ENCODE assay signal across 8 mouse cellular contexts in the genomic region with DNA sequence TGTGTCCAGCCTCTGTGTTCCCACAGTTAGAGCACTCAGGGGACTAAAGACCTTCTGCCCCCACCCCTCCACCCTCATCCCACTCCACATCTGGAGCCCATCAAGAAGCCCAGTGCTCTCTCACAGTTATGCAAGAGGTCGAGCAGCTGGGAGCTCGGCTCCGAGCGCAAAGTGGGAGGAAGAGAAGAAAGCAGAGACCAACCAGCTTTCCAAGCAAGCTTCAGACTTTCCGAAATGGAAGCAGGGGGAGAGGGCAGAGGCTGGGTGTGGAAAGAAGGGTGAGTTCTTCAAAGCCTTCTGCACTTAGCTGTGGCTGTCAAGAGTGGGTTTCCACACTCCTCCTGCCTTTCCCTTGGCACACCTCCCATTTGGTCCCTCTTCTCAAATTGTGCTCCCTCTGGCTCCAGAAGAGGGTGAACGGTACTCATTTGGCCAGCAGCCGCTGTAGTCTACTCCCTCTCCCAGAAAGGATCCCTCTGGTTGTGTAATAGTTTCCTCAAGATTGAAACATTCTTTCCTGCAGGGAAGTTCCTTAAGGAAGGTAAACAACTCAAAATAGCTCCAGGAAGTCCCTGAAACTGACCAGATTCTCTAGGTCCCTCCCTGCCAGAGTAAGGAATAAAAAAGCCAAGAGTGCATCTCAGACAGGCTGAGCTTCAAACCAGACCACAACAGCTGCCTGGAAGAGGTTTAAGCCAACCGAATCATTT. TPM values are rescaled to one million over a fixed set of nuclear protein-coding genes. Genes with fewer than 3 reads are reported as not detected.
A peak's percentile ranks its signal among the peaks of the same experiment; 100 is the strongest.
DNase-seq lines count a peak whose midpoint lies in the region; ATAC-seq lines count a peak whose summit lies in the region.

No protein-coding gene starts in this region.

- H3K4me3 ChIP-seq in hindbrain, embryonic 10.5 days, result no peak overlapping the region
- no peak overlapping the region for H3K4me3 ChIP-seq in hindbrain, embryonic 11.5 days (ENCODE audit: low read depth, low read length)
- H3K4me3 ChIP-seq in liver, embryonic 12.5 days, result no peak overlapping the region

- peaks cover 26% of the 10 kb centered on the region for H3K27me3 ChIP-seq in hindbrain, embryonic 10.5 days (ENCODE audit: insufficient read depth, poor library complexity, severe bottlenecking)
- H3K27me3 ChIP-seq in hindbrain, embryonic 11.5 days (ENCODE audit: control insufficient read depth, insufficient read depth, low read length), result peaks cover 8% of the 10 kb centered on the region; the same call in 1 of the 2 replicates
- peaks cover 49% of the 10 kb centered on the region for H3K27me3 ChIP-seq in liver, embryonic 12.5 days (replicated peaks)

- H3K9me3 ChIP-seq in hindbrain, embryonic 10.5 days, result no peaks in the 10 kb centered on the region
- no peaks in the 10 kb centered on the region for H3K9me3 ChIP-seq in hindbrain, embryonic 11.5 days (ENCODE audit: control insufficient read depth, low read length)
- H3K9me3 ChIP-seq in liver, embryonic 12.5 days (replicated peaks), result no peaks in the 10 kb centered on the region

- no peak for ATAC-seq in hindbrain, embryonic 11.5 days (ENCODE audit: low FRiP score)
- ATAC-seq in liver, embryonic 12.5 days, result no peak

- peaks cover 19% of the 10 kb centered on the region for H3K36me3 ChIP-seq in hindbrain, embryonic 10.5 days
- H3K36me3 ChIP-seq in hindbrain, embryonic 11.5 days (ENCODE audit: control insufficient read depth, insufficient read depth, low read length), result no peaks in the 10 kb centered on the region
- peaks cover 9% of the 10 kb centered on the region for H3K36me3 ChIP-seq in liver, embryonic 12.5 days

- H3K4me2 ChIP-seq in hindbrain, embryonic 11.5 days (replicated peaks; ENCODE audit: low read depth, low read length), result no peak overlapping the region
- no peak overlapping the region for H3K4me2 ChIP-seq in liver, embryonic 12.5 days

- peaks cover 48% of the 10 kb centered on the region for H3K4me1 ChIP-seq in hindbrain, embryonic 10.5 days (replicated peaks)
- H3K4me1 ChIP-seq in hindbrain, embryonic 11.5 days (replicated peaks; ENCODE audit: control insufficient read depth, insufficient read depth, low read length), result peaks cover 5% of the 10 kb centered on the region
- peaks cover 31% of the 10 kb centered on the region for H3K4me1 ChIP-seq in liver, embryonic 12.5 days

- no peak overlapping the region for H3K9ac ChIP-seq in hindbrain, embryonic 11.5 days (ENCODE audit: low read depth, low read length)
- H3K9ac ChIP-seq in liver, embryonic 12.5 days, result no peak overlapping the region

- 41% methylated on average over 8 of the region's 8 CpGs for WGBS in hindbrain, embryonic 10.5 days
- WGBS in hindbrain, embryonic 11.5 days, result 49% methylated on average over 8 of the region's 8 CpGs
- WGBS in liver, embryonic 12.5 days (ENCODE audit: insufficient replicate concordance), result 36% methylated on average over 8 of the region's 8 CpGs

- no peak for DNase-seq in hindbrain, embryonic 10.5 days (ENCODE audit: low spot score)
- no peak for DNase-seq in hindbrain, embryonic 11.5 days (ENCODE audit: low spot score)
- DNase-seq in gastrocnemius, postnatal 25 days, result peak; percentile 87
- peak; percentile 47 to 59 for DNase-seq in kidney, adult 8-10 months
- peak; percentile 63 to 89 for DNase-seq in lung, postnatal 4 days
- no peak for DNase-seq in layer of hippocampus, adult 9-10 months (ENCODE audit: low spot score)
- no peak for DNase-seq in frontal cortex, postnatal 36 days (ENCODE audit: low spot score in 2 of 2)

- peak overlapping the region; percentile 18; the same call in 1 of the 2 replicates for H3K27ac ChIP-seq in hindbrain, embryonic 10.5 days
- no peak overlapping the region for H3K27ac ChIP-seq in hindbrain, embryonic 11.5 days (ENCODE audit: low read depth, low read length)
- H3K27ac ChIP-seq in liver, embryonic 12.5 days, result no peak overlapping the region

RNA-seq across cellular contexts. Expression of gene Phldb1, which starts 2.4 kb away (rescaled TPM):
- 45.4 and 49.5 TPM in 2 replicates for polyA plus RNA-seq in hindbrain, embryonic 10.5 days (2016; fragmentation: Nextera tagmentation; extraction: Ambion mirVana)
- polyA plus RNA-seq in hindbrain, embryonic 11.5 days (2014; fragmentation: Nextera tagmentation; extraction: Ambion mirVana), result 36.0 and 36.3 TPM in 2 replicates
- total RNA-seq in gastrocnemius, postnatal 25 days (2021), result 10 to 100 TPM; 38.0 to 40.5 TPM
- polyA plus RNA-seq in liver, embryonic 12.5 days (2016; fragmentation: Nextera tagmentation; extraction: Ambion mirVana), result 5.2 and 6.5 TPM in 2 replicates

RNA-seq across cellular contexts. Expression of gene Arcn1, which starts 30.2 kb away (rescaled TPM):
- polyA plus RNA-seq in hindbrain, embryonic 10.5 days (2016; fragmentation: Nextera tagmentation; extraction: Ambion mirVana), result 154 and 170 TPM in 2 replicates
- polyA plus RNA-seq in hindbrain, embryonic 11.5 days (2014; fragmentation: Nextera tagmentation; extraction: Ambion mirVana), result 198 and 204 TPM in 2 replicates
- total RNA-seq in gastrocnemius, postnatal 25 days (2021), result 10 to 100 TPM; 62.7 to 68.1 TPM
- 127 TPM in 2 replicates for polyA plus RNA-seq in liver, embryonic 12.5 days (2016; fragmentation: Nextera tagmentation; extraction: Ambion mirVana)

RNA-seq across cellular contexts. Expression of gene Ift46, which starts 30.3 kb away (rescaled TPM):
- polyA plus RNA-seq in hindbrain, embryonic 10.5 days (2016; fragmentation: Nextera tagmentation; extraction: Ambion mirVana), result 124 and 152 TPM in 2 replicates
- polyA plus RNA-seq in hindbrain, embryonic 11.5 days (2014; fragmentation: Nextera tagmentation; extraction: Ambion mirVana), result 142 and 154 TPM in 2 replicates
- total RNA-seq in gastrocnemius, postnatal 25 days (2021), result 10 to 100 TPM; 16.7 to 24.0 TPM
- polyA plus RNA-seq in liver, embryonic 12.5 days (2016; fragmentation: Nextera tagmentation; extraction: Ambion mirVana), result 24.3 and 24.7 TPM in 2 replicates

Comparison
In these comparisons a context has a peak if more than half of its experiments do, and no peak if none do; other contexts are left out.
1. DNase-seq: peak in gastrocnemius, postnatal 25 days (single experiment), kidney, adult 8-10 months (2 of 2) and lung, postnatal 4 days (2 of 2); none in hindbrain, embryonic 10.5 days (single experiment), hindbrain, embryonic 11.5 days (single experiment), layer of hippocampus, adult 9-10 months (single experiment) and frontal cortex, postnatal 36 days (0 of 2).